Mouse (Mus musculus) gastrocnemius, adult 8-10 months (tissue): Measurements from ENCODE around the gene Dock6. TPM values are rescaled to one million over a fixed set of nuclear protein-coding genes. Genes with fewer than 3 reads are reported as not detected.

Source experiments
- DNase-seq, 2 experiments: peaks; one replicate each; pipeline ENCODE4 v3.0.0; 2022; ENCODE audit warnings: low spot score in 2 of 2
- microRNA-seq: library from miRNA; unstranded; fragments of <30 nt; microRNA quantifications from one replicate; pipeline ENCODE4 v1.2.0, GENCODE M21; 2022
- total RNA-seq, 4 experiments: library from RNA; stranded (reverse); gene quantifications; 2 replicates each; pipeline ENCODE4 v1.2.4; 2022

Dock6 gene
- total RNA-seq, 4 experiments from 2014 or later: 4.7 to 8.3 (median 5.2) TPM

DNA sequence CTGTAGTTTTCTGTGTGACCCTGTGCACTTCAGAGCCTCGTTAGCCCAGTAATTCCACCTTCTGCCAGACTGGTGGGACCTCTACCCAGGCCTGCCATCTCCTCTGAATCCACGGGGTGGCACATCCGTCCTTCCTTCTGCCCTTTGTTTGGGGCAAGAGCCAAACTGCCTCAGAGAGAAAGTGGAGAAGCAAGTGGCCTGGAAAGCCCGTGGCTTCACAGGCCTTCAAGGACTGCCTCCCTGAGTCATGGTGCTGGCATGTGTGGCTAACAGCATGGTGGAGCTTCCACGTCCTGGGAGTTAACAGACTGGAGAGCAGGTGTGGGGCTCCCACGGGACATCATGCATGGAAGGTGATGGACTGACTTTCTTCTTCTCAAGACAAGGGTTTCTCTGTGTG is 101.1 kb downstream of the Dock6 start:
- DNase-seq: peak; percentile 37 to 60

DNA sequence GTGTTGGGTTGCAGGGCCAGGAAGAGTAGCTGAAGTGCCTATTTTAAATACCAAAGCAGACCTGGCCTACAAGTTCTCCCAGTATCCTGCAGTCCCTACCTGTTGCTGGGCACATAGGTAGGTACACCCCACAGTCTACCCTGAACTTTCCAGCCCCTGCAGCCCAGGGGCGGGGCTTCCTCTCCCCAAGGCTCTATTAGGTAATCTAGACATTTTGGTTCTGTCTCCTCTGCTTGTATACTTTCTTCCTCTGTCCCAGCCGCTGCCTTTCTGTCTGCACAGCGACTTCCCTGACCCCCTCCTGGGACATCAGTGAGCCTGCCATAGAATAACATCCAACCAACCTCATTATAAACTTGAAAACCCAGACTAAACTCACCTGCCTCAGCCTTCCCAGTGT is 102.1 kb downstream of the Dock6 start:
- no peak for DNase-seq

Small RNA genes lying within 50 kb of the gene (microRNA-seq; reads per million reads assigned to microRNA genes)
- not detected for gene Mir7083

Other genes with a start within 250 kb of the Dock6 start
- gene Smarca4, start 236.5 kb downstream of the Dock6 start, total RNA-seq: 10 to 100 TPM; 37.3 to 40.9 (median 38.5) TPM
- gene Ldlr, start 129.2 kb downstream of the Dock6 start, total RNA-seq: 1 to 10 TPM; 2.9 to 3.6 (median 3.2) TPM
- gene Spc24, start 92.3 kb downstream of the Dock6 start, total RNA-seq: 1 to 10 TPM; 1.5 to 3.3 (median 1.7) TPM
- gene Kank2, start 53.9 kb downstream of the Dock6 start, total RNA-seq: 10 to 100 TPM; 13.0 to 15.2 (median 14.2) TPM
- not detected for gene Angptl8, start 17.1 kb downstream of the Dock6 start, total RNA-seq
- 1 to 10 TPM; 2.3 to 6.0 (median 2.9) TPM for gene Rab3d, start 65.6 kb upstream of the Dock6 start, total RNA-seq
- under 1 TPM in 1 of 4 experiments, not detected in 3; 0.38 TPM for gene Ccdc159, start 74.8 kb upstream of the Dock6 start, total RNA-seq
- 10 to 100 TPM; 11.1 to 13.9 (median 13.1) TPM for gene Tmem205, start 74.9 kb upstream of the Dock6 start, total RNA-seq
- 1 to 10 TPM in 1 of 4 experiments, under 1 TPM in 3; 0.36 to 1.1 (median 0.60) TPM for gene Plppr2, start 84.4 kb upstream of the Dock6 start, total RNA-seq
- gene Swsap1, start 103.1 kb upstream of the Dock6 start, total RNA-seq: 1 to 10 TPM; 2.4 to 3.0 (median 2.7) TPM
- under 1 TPM in 2 of 4 experiments, not detected in 2; 0.17 to 0.31 TPM for gene Epor, start 110.9 kb upstream of the Dock6 start, total RNA-seq
- under 1 TPM; 0.27 to 0.88 (median 0.63) TPM for gene Rgl3, start 136.8 kb upstream of the Dock6 start, total RNA-seq
- not detected for gene Ccdc151, start 150.0 kb upstream of the Dock6 start, total RNA-seq
- 10 to 100 TPM; 25.3 to 27.8 (median 26.4) TPM for gene Prkcsh, start 150.2 kb upstream of the Dock6 start, total RNA-seq
- under 1 TPM in 1 of 4 experiments, not detected in 3; 0.08 TPM for gene Elavl3, start 199.4 kb upstream of the Dock6 start, total RNA-seq
- not detected for gene Gm49318, start 218.6 kb upstream of the Dock6 start, total RNA-seq
- 1 to 10 TPM; 3.2 to 5.8 (median 4.1) TPM for gene Zfp653, start 218.7 kb upstream of the Dock6 start, total RNA-seq
- 100 to 1,000 TPM in 1 of 4 experiments, 10 to 100 TPM in 3; 79.8 to 101 (median 93.0) TPM for gene Ecsit, start 232.8 kb upstream of the Dock6 start, total RNA-seq
- gene Cnn1, start 246.6 kb upstream of the Dock6 start, total RNA-seq: 1 to 10 TPM; 1.7 to 4.9 (median 2.1) TPM